Mouse (Mus musculus) kidney, embryonic 16.5 days (tissue): ENCODE data around the gene Flii. TPM values are rescaled to one million over a fixed set of nuclear protein-coding genes. Genes with fewer than 3 reads are reported as not detected.

Experiments
- ATAC-seq: fragments of 200-750 bp; cut with Nextera tagmentation; 2 replicates; pipeline ENCODE4 v1.8.0; 2017; ENCODE audit warnings: moderate TSS enrichment; ENCODE audit not compliant: low FRiP score, low TSS enrichment
- H3K27ac ChIP-seq: fragments of 300-500 bp; sonication (generic); 2 replicates; pipeline ENCODE4 v1.5.1; 2014; ENCODE audit warnings: low read length
- H3K27me3 ChIP-seq: fragments of 300-500 bp; sonication (generic); 2 replicates; pipeline ENCODE4 v1.6.1; 2014; ENCODE audit warnings: low read length, control low read depth, mixed read lengths; ENCODE audit not compliant: insufficient read depth
- H3K36me3 ChIP-seq: fragments of 300-500 bp; sonication (generic); 2 replicates; pipeline ENCODE4 v1.6.1; 2014; ENCODE audit warnings: low read length, control low read depth, mixed read lengths; ENCODE audit not compliant: insufficient read depth
- H3K4me1 ChIP-seq: fragments of 300-500 bp; sonication (generic); 2 replicates; pipeline ENCODE4 v1.6.1; 2014; ENCODE audit warnings: low read length, control low read depth, mixed read lengths; ENCODE audit not compliant: insufficient read depth
- H3K4me2 ChIP-seq: fragments of 300-500 bp; sonication (generic); replicated peaks from 2 replicates; pipeline ENCODE4 v1.6.1; 2014; ENCODE audit warnings: low read depth, low read length
- H3K4me3 ChIP-seq: fragments of 300-500 bp; sonication (generic); 2 replicates; pipeline ENCODE4 v1.5.1; 2014; ENCODE audit warnings: mild to moderate bottlenecking, low read length
- H3K9ac ChIP-seq: fragments of 300-500 bp; sonication (generic); replicated peaks from 2 replicates; pipeline ENCODE4 v1.6.1; 2014; ENCODE audit warnings: low read length
- H3K9me3 ChIP-seq: fragments of 300-500 bp; sonication (generic); 2 replicates; pipeline ENCODE4 v1.6.1; 2016; ENCODE audit warnings: low read length, control low read depth
- WGBS: fragments of 180-500 bp; shearing (Covaris S2); extraction: QIAGEN DNeasy Blood & Tissue Kit; methylation state at CpG from one replicate; pipeline ENCODE4 v1.1.7; 2014; 5-methylcytosine and 5-hydroxymethylcytosine counted together
- polyA plus RNA-seq: library from polyadenylated mRNA; unstranded; fragments of >200 nt; fragmentation: Nextera tagmentation; extraction: Ambion mirVana; gene quantifications from 2 replicates; pipeline ENCODE4 v1.2.1, GENCODE M21; 2015

Flii gene
- polyA plus RNA-seq: 93.7 and 94.3 TPM in 2 replicates

GRCm38 (mm10) chr11:60726601-60727391, at the start of gene Flii:
Gene Flii, minus strand, starts transcription at chr11:60727263.
- Histone ChIP-seq H3K27ac (peak within 1 kb of the TSS; percentile 84), H3K36me3 (peaks cover 33% of the 10 kb centered on the region), H3K9me3 (no peaks in the 10 kb centered on the region), H3K27me3 (no peaks in the 10 kb centered on the region), H3K4me1 (peaks cover 21% of the 10 kb centered on the region), H3K9ac (peak within 1 kb of the TSS; percentile 90), H3K4me2 (peak within 1 kb of the TSS; percentile 79), H3K4me3 (peak within 1 kb of the TSS; percentile 75)
- under 1% methylated on average over 64 of the region's 71 CpGs for WGBS
- ATAC-seq: peak; percentile 81

DNA sequence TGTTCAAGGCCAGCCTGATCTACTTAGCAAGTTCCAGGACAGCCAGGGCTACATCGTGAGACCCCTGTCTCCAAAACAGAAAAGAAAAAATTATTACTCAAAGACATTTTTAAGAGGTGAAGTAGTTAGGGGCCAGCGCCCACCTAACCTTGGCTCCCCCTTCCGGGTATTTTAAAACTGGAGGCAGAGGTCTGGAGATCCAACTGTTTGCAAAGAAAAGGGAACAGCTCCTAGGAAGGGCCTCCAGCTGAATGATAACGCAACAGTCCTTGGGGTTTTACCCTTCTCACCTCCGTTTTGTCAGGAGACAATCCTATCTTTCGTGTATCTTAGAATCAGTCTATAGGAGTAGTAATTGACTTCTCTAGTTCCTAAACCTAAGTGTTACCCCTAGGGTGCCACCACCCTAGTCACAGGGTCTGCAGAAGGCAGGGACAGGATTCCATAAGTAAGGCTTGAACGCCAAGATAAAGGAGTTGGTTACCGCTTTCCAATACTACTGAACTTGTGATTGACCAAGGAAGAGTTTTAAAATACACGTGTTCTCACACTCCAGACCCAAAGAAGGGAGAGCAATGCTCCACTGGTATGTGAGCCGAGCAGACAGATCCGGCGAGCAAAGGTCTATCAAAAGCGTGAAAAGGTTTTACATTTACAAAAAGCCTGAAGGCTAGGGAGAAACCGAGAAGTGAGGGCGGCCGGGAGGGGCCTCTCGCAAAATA, 49.2 kb upstream of the Flii start:
- Histone ChIP-seq H3K4me1 (peaks cover 45% of the 10 kb centered on the region), H3K27me3 (no peaks in the 10 kb centered on the region), H3K36me3 (peaks cover 16% of the 10 kb centered on the region; the same call in 1 of the 2 replicates), H3K4me2 (peak overlapping the region; percentile 93), H3K9me3 (no peaks in the 10 kb centered on the region), H3K4me3 (peak overlapping the region; percentile 69), H3K9ac (peak overlapping the region; percentile 77), H3K27ac (peak overlapping the region; percentile 91)
- ATAC-seq: no peak
- WGBS: 1% methylated on average over 17 of the region's 17 CpGs

GRCm38 (mm10) chr11:60775578-60775977, 48.5 kb upstream of the Flii start:
- 48% methylated on average over 6 of the region's 6 CpGs for WGBS
- H3K4me1 ChIP-seq: peaks cover 38% of the 10 kb centered on the region
- no peaks in the 10 kb centered on the region for H3K9me3 ChIP-seq
- no peaks in the 10 kb centered on the region for H3K27me3 ChIP-seq
- peak overlapping the region; percentile 93 for H3K4me2 ChIP-seq
- ATAC-seq: no peak
- no peak overlapping the region for H3K27ac ChIP-seq
- peak overlapping the region; percentile 69 for H3K4me3 ChIP-seq
- H3K9ac ChIP-seq: peak overlapping the region; percentile 77; the same call in 1 of the 2 replicates
- H3K36me3 ChIP-seq: peaks cover 16% of the 10 kb centered on the region; the same call in 1 of the 2 replicates

DNA sequence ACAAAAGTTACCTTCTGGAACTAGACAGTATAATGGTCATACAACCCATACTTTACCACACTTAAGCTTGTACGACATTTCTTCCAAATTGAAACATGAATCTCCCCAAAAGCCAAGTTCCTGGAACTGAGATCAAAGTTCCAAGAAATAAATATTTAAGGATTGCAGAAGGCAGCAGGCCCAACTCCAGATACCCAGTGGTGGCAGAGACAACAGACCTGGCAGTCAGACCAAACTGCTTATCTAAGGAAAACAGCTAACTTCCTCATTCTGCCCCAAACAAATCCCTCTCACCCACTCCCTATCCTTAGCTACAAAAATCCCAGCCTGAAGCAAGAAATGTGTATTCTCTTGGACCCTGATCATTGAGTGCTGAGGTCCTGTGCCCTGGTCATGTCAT, 47.8 kb upstream of the Flii start:
- peaks cover 12% of the 10 kb centered on the region; the same call in 1 of the 2 replicates for H3K36me3 ChIP-seq
- no peak overlapping the region for H3K27ac ChIP-seq
- no peak overlapping the region; the same call in 1 of the 2 replicates for H3K4me2 ChIP-seq
- 0 out of 2 replicates have a peak overlapping the region, but pooled peaks have one; percentile 19 for H3K9ac ChIP-seq
- no peak overlapping the region for H3K4me3 ChIP-seq
- peaks cover 31% of the 10 kb centered on the region for H3K4me1 ChIP-seq
- H3K9me3 ChIP-seq: no peaks in the 10 kb centered on the region
- 81% methylated on average over 1 of the region's 1 CpGs for WGBS
- no peaks in the 10 kb centered on the region for H3K27me3 ChIP-seq
- ATAC-seq: no peak

GRCm38 (mm10) chr11:60774158-60774689, 47.2 kb upstream of the Flii start:
- H3K27ac ChIP-seq: no peak overlapping the region
- H3K27me3 ChIP-seq: no peaks in the 10 kb centered on the region
- 86% methylated on average over 3 of the region's 3 CpGs for WGBS
- H3K4me1 ChIP-seq: peaks cover 25% of the 10 kb centered on the region
- 0 out of 2 replicates have a peak overlapping the region, but pooled peaks have one; percentile 22 for H3K9ac ChIP-seq
- no peak overlapping the region for H3K4me2 ChIP-seq
- no peak for ATAC-seq
- H3K9me3 ChIP-seq: no peaks in the 10 kb centered on the region
- no peak overlapping the region for H3K4me3 ChIP-seq
- peaks cover 7% of the 10 kb centered on the region; the same call in 1 of the 2 replicates for H3K36me3 ChIP-seq

GRCm38 (mm10) chr11:60772161-60772560, 45.1 kb upstream of the Flii start:
- H3K27me3 ChIP-seq: no peaks in the 10 kb centered on the region
- ATAC-seq: no peak
- WGBS: 85% methylated on average over 4 of the region's 4 CpGs

DNA sequence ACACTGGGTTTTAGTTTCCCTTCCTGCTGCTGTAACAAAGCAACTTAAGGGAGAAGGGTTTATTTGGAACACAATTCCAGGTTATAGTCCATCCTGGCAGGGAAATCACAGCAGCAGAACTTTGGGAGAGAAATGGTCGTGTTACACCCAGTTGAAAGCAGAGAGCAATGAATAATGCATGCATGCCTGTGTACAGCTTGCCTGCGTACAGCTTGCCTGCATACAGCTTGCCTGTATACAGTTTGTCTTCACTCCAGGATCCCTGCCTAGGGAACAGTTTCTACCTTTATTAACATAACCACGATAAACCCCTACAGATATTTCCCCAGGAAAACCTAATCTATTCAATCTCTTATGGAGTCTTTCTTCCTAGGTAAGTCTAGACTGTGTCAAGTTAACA, 43.7 kb upstream of the Flii start:
- no peak overlapping the region for H3K4me2 ChIP-seq
- no peaks in the 10 kb centered on the region for H3K9me3 ChIP-seq
- H3K36me3 ChIP-seq: no peaks in the 10 kb centered on the region
- H3K9ac ChIP-seq: no peak overlapping the region
- no peak overlapping the region for H3K27ac ChIP-seq
- peaks cover 10% of the 10 kb centered on the region for H3K4me1 ChIP-seq
- H3K27me3 ChIP-seq: no peaks in the 10 kb centered on the region
- no peak overlapping the region for H3K4me3 ChIP-seq
- 83% methylated on average over 3 of the region's 3 CpGs for WGBS
- no peak for ATAC-seq

More at GRCm38 (mm10) chr11:60772161-60772560, 45.1 kb upstream of the Flii start:
- H3K4me1 ChIP-seq: peaks cover 15% of the 10 kb centered on the region
- H3K36me3 ChIP-seq: no peaks in the 10 kb centered on the region
- no peak overlapping the region for H3K4me2 ChIP-seq
- no peak overlapping the region for H3K27ac ChIP-seq
- no peak overlapping the region for H3K4me3 ChIP-seq
- H3K9me3 ChIP-seq: no peaks in the 10 kb centered on the region
- no peak overlapping the region for H3K9ac ChIP-seq

DNA sequence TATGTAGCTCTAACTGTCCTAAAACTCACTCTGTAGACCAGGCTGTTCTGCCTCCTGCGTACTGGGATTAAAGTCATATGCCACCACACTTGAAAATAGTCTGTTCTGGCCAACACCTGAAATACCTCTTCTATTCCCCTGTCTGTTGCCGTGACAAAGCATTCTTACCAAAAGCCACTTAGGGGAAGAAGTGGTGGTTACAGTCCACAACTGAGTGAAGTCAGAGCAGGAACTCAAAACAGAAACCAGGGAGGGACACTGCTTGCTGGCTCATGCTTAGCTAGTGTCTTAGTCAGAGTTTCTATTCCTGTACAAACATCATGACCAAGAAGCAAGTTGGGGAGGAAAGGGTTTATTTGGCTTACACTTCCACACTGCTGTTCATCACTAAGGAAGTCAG, 42.3 kb upstream of the Flii start:
- ATAC-seq: no peak
- Histone ChIP-seq H3K36me3 (peaks cover 5% of the 10 kb centered on the region; the same call in 1 of the 2 replicates), H3K4me3 (no peak overlapping the region), H3K4me1 (no peaks in the 10 kb centered on the region), H3K4me2 (no peak overlapping the region), H3K27me3 (no peaks in the 10 kb centered on the region), H3K9me3 (no peaks in the 10 kb centered on the region), H3K9ac (no peak overlapping the region), H3K27ac (no peak overlapping the region)
- 95% methylated on average over 2 of the region's 2 CpGs for WGBS

DNA sequence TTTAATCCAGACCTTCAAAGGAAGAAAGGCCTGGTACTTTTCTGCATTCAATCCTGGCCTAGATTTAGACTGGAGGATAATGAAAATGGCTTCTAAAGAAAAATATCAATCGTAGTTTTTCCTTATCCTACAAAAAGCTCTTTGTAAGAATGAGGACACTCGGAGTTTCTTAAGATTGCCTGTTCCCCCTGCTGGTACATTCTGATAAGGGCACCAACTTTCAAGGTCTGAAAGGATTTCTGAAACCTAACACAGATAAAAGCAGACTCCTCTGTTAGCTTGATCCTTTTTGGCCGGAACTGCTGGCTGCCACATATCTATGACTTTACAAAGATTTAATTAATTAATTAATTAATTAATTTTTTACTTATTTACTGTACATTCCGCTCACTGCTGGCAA, 39.9 kb upstream of the Flii start:
- 86% methylated on average over 4 of the region's 4 CpGs for WGBS
- H3K4me1 ChIP-seq: no peaks in the 10 kb centered on the region

More for the DNA sequence above, 39.9 kb upstream of the Flii start:
- Histone ChIP-seq H3K27ac (no peak overlapping the region), H3K4me3 (no peak overlapping the region), H3K27me3 (no peaks in the 10 kb centered on the region), H3K9me3 (no peaks in the 10 kb centered on the region), H3K9ac (no peak overlapping the region), H3K36me3 (peaks cover 6% of the 10 kb centered on the region; the same call in 1 of the 2 replicates), H3K4me2 (no peak overlapping the region)
- ATAC-seq: no peak
